ENCODE assay signal across 8 mouse cellular contexts in genomic region chr10:81092465-81093250, GRCm38 (mm10). TPM values are rescaled to one million over a fixed set of nuclear protein-coding genes. Genes with fewer than 3 reads are reported as not detected.
A peak's percentile ranks its signal among the peaks of the same experiment; 100 is the strongest.
DNase-seq lines count a peak whose midpoint lies in the region; ATAC-seq lines count a peak whose summit lies in the region.

No protein-coding gene starts in this region.

- intact Hi-C loops in left cerebral cortex, postnatal 4 days (cut with DNase I): no loop called here
- intact Hi-C loops in left cerebral cortex, postnatal 25 days (cut with DNase I): no loop called here

- peaks cover 4% of the 10 kb centered on the region for H3K36me3 ChIP-seq in liver, embryonic 15.5 days (replicated peaks)
- H3K36me3 ChIP-seq in forebrain, embryonic 12.5 days (replicated peaks): no peaks in the 10 kb centered on the region

- 37% methylated on average over 21 of the region's 22 CpGs for WGBS in liver, embryonic 15.5 days (ENCODE audit: insufficient replicate concordance)
- WGBS in forebrain, embryonic 12.5 days: 61% methylated on average over 22 of the region's 22 CpGs

- peaks cover 59% of the 10 kb centered on the region for H3K4me1 ChIP-seq in liver, embryonic 15.5 days (replicated peaks)
- peaks cover 11% of the 10 kb centered on the region for H3K4me1 ChIP-seq in forebrain, embryonic 12.5 days

- H3K4me2 ChIP-seq in liver, embryonic 15.5 days: peak overlapping the region; percentile 38
- no peak overlapping the region for H3K4me2 ChIP-seq in forebrain, embryonic 12.5 days

- no peak overlapping the region for H3K9ac ChIP-seq in liver, embryonic 15.5 days
- no peak overlapping the region for H3K9ac ChIP-seq in forebrain, embryonic 12.5 days

- no peaks in the 10 kb centered on the region for H3K27me3 ChIP-seq in liver, embryonic 15.5 days
- peaks cover 4% of the 10 kb centered on the region; the same call in 1 of the 2 replicates for H3K27me3 ChIP-seq in forebrain, embryonic 12.5 days

- peak; percentile 58 for ATAC-seq in liver, embryonic 15.5 days (ENCODE audit: insufficient read depth)
- no peak for ATAC-seq in forebrain, embryonic 12.5 days (ENCODE audit: low FRiP score)

- peak overlapping the region; percentile 41 for H3K4me3 ChIP-seq in liver, embryonic 15.5 days (replicated peaks)
- H3K4me3 ChIP-seq in forebrain, embryonic 12.5 days (replicated peaks): no peak overlapping the region

- peak; percentile 35 for DNase-seq in left cerebral cortex, postnatal 4 days
- no peak for DNase-seq in left cerebral cortex, postnatal 25 days (ENCODE audit: low spot score in 2 of 2)
- peak; percentile 83 for DNase-seq in adrenal gland, adult 2 months
- peak; percentile 76 for DNase-seq in heart, postnatal 4 days
- no peak for DNase-seq in T-cell, adult 2 months (ENCODE audit: low spot score)
- DNase-seq in embryo, embryonic 10 days (ENCODE audit: low spot score): no peak

- 0 out of 2 replicates have a peak, but pooled peaks cover 3% of the 10 kb centered on the region for H3K9me3 ChIP-seq in liver, embryonic 15.5 days (replicated peaks)
- 0 out of 2 replicates have a peak, but pooled peaks cover 4% of the 10 kb centered on the region for H3K9me3 ChIP-seq in forebrain, embryonic 12.5 days

- peak overlapping the region; percentile 72 for H3K27ac ChIP-seq in liver, embryonic 15.5 days (replicated peaks)
- no peak overlapping the region for H3K27ac ChIP-seq in forebrain, embryonic 12.5 days

RNA-seq across cellular contexts. Expression of gene Creb3l3, which starts 6.0 kb away (rescaled TPM):
- under 1 TPM; 0.22 to 0.60 TPM for total RNA-seq in left cerebral cortex, postnatal 4 days (2021)
- under 1 TPM; 0.25 to 0.60 TPM for total RNA-seq in left cerebral cortex, postnatal 25 days (2021)
- under 1 TPM; 0.59 to 0.86 TPM for total RNA-seq in adrenal gland, adult 2 months (2021)
- 0.39 and 0.89 TPM in 2 replicates for polyA plus RNA-seq in adrenal gland, adult 2 months (2012; rRNA removed)
- total RNA-seq in heart, postnatal 4 days (2021): 1 to 10 TPM; 1.8 to 2.3 TPM
- polyA plus RNA-seq in liver, embryonic 15.5 days (2015; fragmentation: Nextera tagmentation; extraction: Ambion mirVana): 32.9 and 36.3 TPM in 2 replicates
- 0.46 and 0.69 TPM in 2 replicates for polyA plus RNA-seq in forebrain, embryonic 12.5 days (2016; fragmentation: Nextera tagmentation; extraction: Ambion mirVana)

RNA-seq across cellular contexts. Expression of gene Map2k2, which starts 13.1 kb away (rescaled TPM):
- 100 to 1,000 TPM; 153 to 167 TPM for total RNA-seq in left cerebral cortex, postnatal 4 days (2021)
- total RNA-seq in left cerebral cortex, postnatal 25 days (2021): 100 to 1,000 TPM; 122 to 124 TPM
- total RNA-seq in adrenal gland, adult 2 months (2021): 100 to 1,000 TPM; 157 to 185 TPM
- polyA plus RNA-seq in adrenal gland, adult 2 months (2012; rRNA removed): 787 and 873 TPM in 2 replicates
- 100 to 1,000 TPM; 134 to 141 TPM for total RNA-seq in heart, postnatal 4 days (2021)
- polyA plus RNA-seq in liver, embryonic 15.5 days (2015; fragmentation: Nextera tagmentation; extraction: Ambion mirVana): 111 and 117 TPM in 2 replicates
- 208 and 210 TPM in 2 replicates for polyA plus RNA-seq in forebrain, embryonic 12.5 days (2016; fragmentation: Nextera tagmentation; extraction: Ambion mirVana)

RNA-seq across cellular contexts. Expression of gene Thop1, which starts 22.8 kb away (rescaled TPM):
- 10 to 100 TPM; 53.6 to 56.5 TPM for total RNA-seq in left cerebral cortex, postnatal 4 days (2021)
- total RNA-seq in left cerebral cortex, postnatal 25 days (2021): 10 to 100 TPM; 50.5 to 54.2 TPM
- 10 to 100 TPM; 40.5 to 77.9 TPM for total RNA-seq in adrenal gland, adult 2 months (2021)
- polyA plus RNA-seq in adrenal gland, adult 2 months (2012; rRNA removed): 75.0 and 95.7 TPM in 2 replicates
- total RNA-seq in heart, postnatal 4 days (2021): 10 to 100 TPM; 14.5 to 15.5 TPM
- 19.4 and 21.1 TPM in 2 replicates for polyA plus RNA-seq in liver, embryonic 15.5 days (2015; fragmentation: Nextera tagmentation; extraction: Ambion mirVana)
- 65.0 and 69.2 TPM in 2 replicates for polyA plus RNA-seq in forebrain, embryonic 12.5 days (2016; fragmentation: Nextera tagmentation; extraction: Ambion mirVana)

RNA-seq across cellular contexts. Expression of gene Sgta, which starts 32.7 kb away (rescaled TPM):
- 100 to 1,000 TPM; 193 to 199 TPM for total RNA-seq in left cerebral cortex, postnatal 4 days (2021)
- total RNA-seq in left cerebral cortex, postnatal 25 days (2021): 100 to 1,000 TPM; 159 to 169 TPM
- 100 to 1,000 TPM; 198 to 288 TPM for total RNA-seq in adrenal gland, adult 2 months (2021)
- polyA plus RNA-seq in adrenal gland, adult 2 months (2012; rRNA removed): 495 and 554 TPM in 2 replicates
- 100 to 1,000 TPM; 102 to 103 TPM for total RNA-seq in heart, postnatal 4 days (2021)
- polyA plus RNA-seq in liver, embryonic 15.5 days (2015; fragmentation: Nextera tagmentation; extraction: Ambion mirVana): 57.0 and 62.9 TPM in 2 replicates
- 262 and 280 TPM in 2 replicates for polyA plus RNA-seq in forebrain, embryonic 12.5 days (2016; fragmentation: Nextera tagmentation; extraction: Ambion mirVana)

RNA-seq across cellular contexts. Expression of gene Zbtb7a, which starts 42.4 kb away (rescaled TPM):
- 10 to 100 TPM; 23.3 to 24.7 TPM for total RNA-seq in left cerebral cortex, postnatal 4 days (2021)
- 100 to 1,000 TPM; 114 TPM for total RNA-seq in left cerebral cortex, postnatal 25 days (2021)
- 10 to 100 TPM; 62.9 to 80.9 TPM for total RNA-seq in adrenal gland, adult 2 months (2021)
- 150 and 158 TPM in 2 replicates for polyA plus RNA-seq in adrenal gland, adult 2 months (2012; rRNA removed)
- 10 to 100 TPM; 37.0 to 43.0 TPM for total RNA-seq in heart, postnatal 4 days (2021)
- polyA plus RNA-seq in liver, embryonic 15.5 days (2015; fragmentation: Nextera tagmentation; extraction: Ambion mirVana): 47.6 and 56.9 TPM in 2 replicates
- 12.4 and 13.5 TPM in 2 replicates for polyA plus RNA-seq in forebrain, embryonic 12.5 days (2016; fragmentation: Nextera tagmentation; extraction: Ambion mirVana)

Comparison
In these comparisons a context has a peak if more than half of its experiments do, and no peak if none do; other contexts are left out.
1. DNase-seq: peak in left cerebral cortex, postnatal 4 days (single experiment), adrenal gland, adult 2 months (single experiment) and heart, postnatal 4 days (single experiment); none in left cerebral cortex, postnatal 25 days (0 of 2), T-cell, adult 2 months (single experiment) and embryo, embryonic 10 days (single experiment).